8 mouse cellular contexts compared by ENCODE assay signal in the genomic region with DNA sequence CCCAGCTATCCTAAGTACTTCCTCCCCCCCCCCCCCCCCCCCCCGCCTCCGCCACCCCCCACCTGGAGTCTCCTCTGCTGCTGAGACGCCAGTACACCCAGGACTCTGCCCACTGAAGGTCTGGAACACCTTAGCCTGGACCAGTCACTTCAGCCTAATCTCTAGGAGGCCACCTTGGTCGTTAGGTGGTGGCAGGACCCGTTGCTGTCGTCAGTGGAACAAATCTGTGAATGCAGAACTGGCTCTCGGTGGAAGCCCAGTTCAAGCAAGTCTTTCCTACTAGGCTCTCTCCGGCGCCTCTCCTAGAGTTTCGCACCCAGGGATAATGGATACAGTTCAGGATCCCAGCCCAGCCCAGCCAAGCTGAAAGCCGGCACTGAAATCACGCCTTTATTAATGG. TPM values are rescaled to one million over a fixed set of nuclear protein-coding genes. Genes with fewer than 3 reads are reported as not detected.
DNase-seq lines count a peak whose midpoint lies in the region; ATAC-seq and TF ChIP-seq lines count a peak whose summit lies in the region.

No protein-coding gene starts in this region.

- TF ChIP-seq POLR2A in myocyte (IDR thresholded peaks at IDR 0.05; ENCODE audit: insufficient read length, low read depth), result no peak

- DNase-seq in neural tube, embryonic 11.5 days (ENCODE audit: low spot score), result no peak
- no peak for DNase-seq in neural tube, embryonic 10.5 days (ENCODE audit: extremely low spot score, low spot score)
- peak; percentile 30 to 47 for DNase-seq in kidney, postnatal 4 days
- no peak for DNase-seq in right cerebral cortex, postnatal 4 days
- DNase-seq in thymus, adult 18-20 months, result no peak
- DNase-seq in cerebellum, adult 9-10 months, result no peak

- no peak overlapping the region for H3K27ac ChIP-seq in neural tube, embryonic 11.5 days (ENCODE audit: low read depth, low read length)
- no peak overlapping the region for H3K27ac ChIP-seq in forebrain, embryonic 15.5 days (replicated peaks)

- no peak overlapping the region for H3K9ac ChIP-seq in neural tube, embryonic 11.5 days (ENCODE audit: low read length)
- no peak overlapping the region for H3K9ac ChIP-seq in forebrain, embryonic 15.5 days (replicated peaks)

- H3K79me2 ChIP-seq in myocyte (ENCODE audit: control insufficient read depth, insufficient read depth), result no peaks in the 10 kb centered on the region

- H3K9me3 ChIP-seq in neural tube, embryonic 11.5 days (ENCODE audit: control insufficient read depth, low read length), result no peaks in the 10 kb centered on the region
- no peaks in the 10 kb centered on the region for H3K9me3 ChIP-seq in forebrain, embryonic 15.5 days

- WGBS in neural tube, embryonic 11.5 days, result 17% methylated on average over 9 of the region's 12 CpGs
- 20% methylated on average over 10 of the region's 12 CpGs for WGBS in forebrain, embryonic 15.5 days

- no peaks in the 10 kb centered on the region for H3K36me3 ChIP-seq in neural tube, embryonic 11.5 days (ENCODE audit: control insufficient read depth, insufficient read depth, low read length)
- no peaks in the 10 kb centered on the region for H3K36me3 ChIP-seq in forebrain, embryonic 15.5 days
- no peaks in the 10 kb centered on the region for H3K36me3 ChIP-seq in myocyte (ENCODE audit: control insufficient read depth, insufficient read depth)

- H3ac ChIP-seq in myocyte (ENCODE audit: control insufficient read depth, insufficient read length), result no peak overlapping the region

- no peak overlapping the region for H3K4me3 ChIP-seq in neural tube, embryonic 11.5 days (ENCODE audit: low read depth, low read length)
- H3K4me3 ChIP-seq in forebrain, embryonic 15.5 days, result peak overlapping the region; percentile 32
- H3K4me3 ChIP-seq in myocyte, result no peak overlapping the region

- no peak for ATAC-seq in neural tube, embryonic 11.5 days (ENCODE audit: insufficient read depth, low FRiP score, low TSS enrichment)
- ATAC-seq in forebrain, embryonic 15.5 days (replicated peaks), result no peak

- peaks cover 45% of the 10 kb centered on the region for H3K27me3 ChIP-seq in neural tube, embryonic 11.5 days (ENCODE audit: control insufficient read depth, insufficient read depth, low read length)
- peaks cover 36% of the 10 kb centered on the region for H3K27me3 ChIP-seq in forebrain, embryonic 15.5 days
- peaks cover 19% of the 10 kb centered on the region for H3K27me3 ChIP-seq in myocyte (ENCODE audit: control insufficient read depth, insufficient read depth, insufficient read length)

- peaks cover 6% of the 10 kb centered on the region; the same call in 1 of the 2 replicates for H3K4me1 ChIP-seq in neural tube, embryonic 11.5 days (ENCODE audit: control insufficient read depth, insufficient read depth, low read length)
- peaks cover 32% of the 10 kb centered on the region for H3K4me1 ChIP-seq in forebrain, embryonic 15.5 days

- peak overlapping the region; percentile 44 for H3K4me2 ChIP-seq in neural tube, embryonic 11.5 days (ENCODE audit: low read depth)
- H3K4me2 ChIP-seq in forebrain, embryonic 15.5 days (replicated peaks), result peak overlapping the region; percentile 43
- H3K4me2 ChIP-seq in myocyte (ENCODE audit: low read depth), result peak overlapping the region; percentile 74

TF ChIP-seq in myocyte, 11 proteins besides CTCF, POLR2A, EP300 and RAD21:
- no peak for TF ChIP-seq REST (IDR thresholded peaks at IDR 0.05; ENCODE audit: insufficient read depth, insufficient read length)
- no peak for TF ChIP-seq E2F4 (IDR thresholded peaks at IDR 0.05; ENCODE audit: insufficient read depth)
- no peak for TF ChIP-seq CEBPB (IDR thresholded peaks at IDR 0.05; ENCODE audit: insufficient read depth, poor library complexity, severe bottlenecking)
- no peak for TF ChIP-seq TCF12 (IDR thresholded peaks at IDR 0.05; ENCODE audit: insufficient read depth, poor library complexity, severe bottlenecking)
- TF ChIP-seq MAX (IDR thresholded peaks at IDR 0.05; ENCODE audit: low read depth), result no peak
- no peak for TF ChIP-seq POLR2AphosphoS2 (IDR thresholded peaks at IDR 0.05; ENCODE audit: insufficient read length, low read depth)
- no peak for TF ChIP-seq USF1 (IDR thresholded peaks at IDR 0.05; ENCODE audit: low read depth)
- no peak for TF ChIP-seq TCF3 (IDR thresholded peaks at IDR 0.05; ENCODE audit: insufficient read length, low read depth)
- TF ChIP-seq MYOD1 (IDR thresholded peaks at IDR 0.05; ENCODE audit: control insufficient read depth in 1 of 3, insufficient read length in 2 of 3, low read depth in 2 of 3), result no peak
- TF ChIP-seq MYOG (IDR thresholded peaks at IDR 0.05; ENCODE audit: control insufficient read depth in 1 of 3, insufficient read depth in 1 of 3, insufficient read length in 2 of 3, low read depth in 2 of 3), result no peak
- TF ChIP-seq SRF (IDR thresholded peaks at IDR 0.05; ENCODE audit: control insufficient read depth, insufficient read length, low read depth), result no peak
TF ChIP-seq in myocyte: peak in this region for 0.

RNA-seq across cellular contexts. Expression of a gene that starts 4.5 kb away (rescaled TPM):
- 2.0 and 2.7 TPM in 2 replicates for polyA plus RNA-seq in neural tube, embryonic 11.5 days (2014; fragmentation: Nextera tagmentation; extraction: Ambion mirVana)
- 7.9 and 9.0 TPM in 2 replicates for polyA plus RNA-seq in forebrain, embryonic 15.5 days (2015; fragmentation: Nextera tagmentation; extraction: Ambion mirVana)
- 0.37 TPM for polyA plus RNA-seq in myocyte (2012; fragmentation: generic; extraction: Trizol)

RNA-seq across cellular contexts. Expression of a gene that starts 14.0 kb away (rescaled TPM):
- 0.20 and 0.38 TPM in 2 replicates for polyA plus RNA-seq in neural tube, embryonic 11.5 days (2014; fragmentation: Nextera tagmentation; extraction: Ambion mirVana)
- 0.11 and 0.13 TPM in 2 replicates for polyA plus RNA-seq in forebrain, embryonic 15.5 days (2015; fragmentation: Nextera tagmentation; extraction: Ambion mirVana)
- 3.3 TPM for polyA plus RNA-seq in myocyte (2012; fragmentation: generic; extraction: Trizol)

RNA-seq across cellular contexts. Expression of a gene that starts 24.9 kb away (rescaled TPM):
- 1.4 and 2.1 TPM in 2 replicates for polyA plus RNA-seq in neural tube, embryonic 11.5 days (2014; fragmentation: Nextera tagmentation; extraction: Ambion mirVana)
- 0.18 and 0.41 TPM in 2 replicates for polyA plus RNA-seq in forebrain, embryonic 15.5 days (2015; fragmentation: Nextera tagmentation; extraction: Ambion mirVana)
- 0.01 TPM for polyA plus RNA-seq in myocyte (2012; fragmentation: generic; extraction: Trizol)

RNA-seq across cellular contexts. Expression of a gene that starts 51.9 kb away (rescaled TPM):
- polyA plus RNA-seq in neural tube, embryonic 11.5 days (2014; fragmentation: Nextera tagmentation; extraction: Ambion mirVana), result 301 and 305 TPM in 2 replicates
- 276 and 280 TPM in 2 replicates for polyA plus RNA-seq in forebrain, embryonic 15.5 days (2015; fragmentation: Nextera tagmentation; extraction: Ambion mirVana)
- 130 TPM for polyA plus RNA-seq in myocyte (2012; fragmentation: generic; extraction: Trizol)

RNA-seq across cellular contexts. Expression of a gene that starts 59.3 kb away (rescaled TPM):
- polyA plus RNA-seq in neural tube, embryonic 11.5 days (2014; fragmentation: Nextera tagmentation; extraction: Ambion mirVana), result not detected in 2 replicates
- polyA plus RNA-seq in forebrain, embryonic 15.5 days (2015; fragmentation: Nextera tagmentation; extraction: Ambion mirVana), result not detected in 2 replicates
- not detected for polyA plus RNA-seq in myocyte (2012; fragmentation: generic; extraction: Trizol)

Comparison
In these comparisons a context has a peak if more than half of its experiments do, and no peak if none do; other contexts are left out.
1. DNase-seq: peak in kidney, postnatal 4 days (2 of 2); none in neural tube, embryonic 11.5 days (single experiment), neural tube, embryonic 10.5 days (single experiment), right cerebral cortex, postnatal 4 days (single experiment), thymus, adult 18-20 months (0 of 2) and cerebellum, adult 9-10 months (single experiment).
2. Peak in every context shown above with its lines, with median percentiles within 50 percentile points of each other: H3K4me2 ChIP-seq.